Mouse (Mus musculus) layer of hippocampus, adult 8-10 months (tissue): ENCODE measurements around the gene Havcr2. TPM values are rescaled to one million over a fixed set of nuclear protein-coding genes. Genes with fewer than 3 reads are reported as not detected.
"Not testable (repeated sequence)": the region's sequence is repeated elsewhere in the genome, so short reads cannot be mapped to it uniquely, and the experiment has no call there.

Experiments used
- DNase-seq, 2 experiments: peaks; one replicate each; pipeline ENCODE4 v3.0.0; 2022; ENCODE audit warnings: low spot score in 2 of 2
- total RNA-seq, 4 experiments: library from RNA; stranded (reverse); gene quantifications; 2 replicates each; pipeline ENCODE4 v1.2.4; 2022

Havcr2 gene
- 10 to 100 TPM in 2 of 4 experiments, 1 to 10 TPM in 2; 2.3 to 17.9 (median 9.6) TPM for total RNA-seq

- DNase-seq = no peak
Observed at GRCm38 (mm10) chr11:46454453-46455045, at the start of gene Havcr2. Havcr2 (plus strand) TSS chr11:46454935.

GRCm38 (mm10) chr11:46404986-46405385 is 49.7 kb upstream of the Havcr2 start:
- no peak for DNase-seq

- no peak for DNase-seq
Observed at GRCm38 (mm10) chr11:46406721-46407120, 48.0 kb upstream of the Havcr2 start.

GRCm38 (mm10) chr11:46410018-46410563 is 44.6 kb upstream of the Havcr2 start:
- no peak for DNase-seq

- no peak for DNase-seq
Observed at GRCm38 (mm10) chr11:46418438-46418837, 36.3 kb upstream of the Havcr2 start.

GRCm38 (mm10) chr11:46418860-46419259 is 35.9 kb upstream of the Havcr2 start:
- no peak for DNase-seq

- no peak for DNase-seq
Observed at GRCm38 (mm10) chr11:46421086-46421888, 33.4 kb upstream of the Havcr2 start.

- not testable (repeated sequence) for DNase-seq
Observed at GRCm38 (mm10) chr11:46428131-46428530, 26.6 kb upstream of the Havcr2 start.

- DNase-seq = no peak
Observed at GRCm38 (mm10) chr11:46430123-46430522, 24.6 kb upstream of the Havcr2 start.

GRCm38 (mm10) chr11:46431129-46431528 is 23.6 kb upstream of the Havcr2 start:
- DNase-seq = peak; percentile 83 to 88

GRCm38 (mm10) chr11:46435363-46435762 is 19.4 kb upstream of the Havcr2 start:
- no peak for DNase-seq

- peak; percentile 95 to 96 for DNase-seq
Observed at GRCm38 (mm10) chr11:46436760-46437458, 17.8 kb upstream of the Havcr2 start, which contains the start of gene Med7. Med7 (plus strand) TSS chr11:46436925.

- no peak for DNase-seq
Observed at GRCm38 (mm10) chr11:46437459-46438000, 17.2 kb upstream of the Havcr2 start.

GRCm38 (mm10) chr11:46439005-46439543 is 15.7 kb upstream of the Havcr2 start:
- DNase-seq = no peak

GRCm38 (mm10) chr11:46441774-46442173 is 13.0 kb upstream of the Havcr2 start:
- no peak for DNase-seq

- no peak for DNase-seq
Observed at GRCm38 (mm10) chr11:46443152-46443551, 11.6 kb upstream of the Havcr2 start.

GRCm38 (mm10) chr11:46443979-46444378 is 10.8 kb upstream of the Havcr2 start:
- DNase-seq = no peak

GRCm38 (mm10) chr11:46446150-46446549 is 8.6 kb upstream of the Havcr2 start:
- DNase-seq = no peak

- DNase-seq = no peak
Observed at GRCm38 (mm10) chr11:46447644-46448484, 6.9 kb upstream of the Havcr2 start.

GRCm38 (mm10) chr11:46449461-46450080 is 5.2 kb upstream of the Havcr2 start:
- DNase-seq = no peak
